Comparison of ENCODE assay signal across 16 mouse cellular contexts in genomic region chr10:126812243-126812755, GRCm38 (mm10).
DNase-seq lines count a peak whose midpoint lies in the region; ATAC-seq lines count a peak whose summit lies in the region.
"Had no signal": no experiment of that assay in that cellular context is flagged by ENCODE, and none has a peak within 500 bp of the region (broad histone marks: within the 10 kb centered on the region; RNA-seq: fewer than 3 reads in every experiment).

No protein-coding gene starts in this region.

- no peak overlapping the region for H3K4me2 ChIP-seq in heart, embryonic 12.5 days
- no peak overlapping the region for H3K4me2 ChIP-seq in kidney, embryonic 16.5 days (replicated peaks; ENCODE audit: low read depth, low read length)
- H3K4me2 ChIP-seq in neural tube, embryonic 14.5 days (ENCODE audit: low read depth, low read length), result no peak overlapping the region
- H3K4me2 ChIP-seq in stomach, embryonic 15.5 days, result no peak overlapping the region
- H3K4me2 ChIP-seq: limb, embryonic 13.5 days had no signal

- H3K4me1 ChIP-seq in heart, embryonic 12.5 days (replicated peaks), result 0 out of 2 replicates have a peak, but pooled peaks cover 6% of the 10 kb centered on the region
- H3K4me1 ChIP-seq in kidney, embryonic 16.5 days (ENCODE audit: insufficient read depth, low read length), result peaks cover 18% of the 10 kb centered on the region; the same call in 1 of the 2 replicates
- no peaks in the 10 kb centered on the region for H3K4me1 ChIP-seq in neural tube, embryonic 14.5 days (ENCODE audit: control insufficient read depth, insufficient read depth, low read length)
- no peaks in the 10 kb centered on the region for H3K4me1 ChIP-seq in stomach, embryonic 15.5 days

- 0 out of 2 replicates have a peak, but pooled peaks cover 3% of the 10 kb centered on the region for H3K9me3 ChIP-seq in heart, embryonic 12.5 days (replicated peaks)
- H3K9me3 ChIP-seq in kidney, embryonic 16.5 days (ENCODE audit: low read length), result no peaks in the 10 kb centered on the region; the same call in 1 of the 2 replicates
- no peaks in the 10 kb centered on the region for H3K9me3 ChIP-seq in neural tube, embryonic 14.5 days (ENCODE audit: control insufficient read depth, low read length)
- no peaks in the 10 kb centered on the region for H3K9me3 ChIP-seq in stomach, embryonic 15.5 days
- H3K9me3 ChIP-seq: limb, embryonic 13.5 days had no signal

- no peaks in the 10 kb centered on the region for H3K27me3 ChIP-seq in heart, embryonic 12.5 days (replicated peaks)
- H3K27me3 ChIP-seq in kidney, embryonic 16.5 days (ENCODE audit: insufficient read depth, low read length), result no peaks in the 10 kb centered on the region
- H3K27me3 ChIP-seq in neural tube, embryonic 14.5 days (ENCODE audit: control insufficient read depth, insufficient read depth, low read length), result no peaks in the 10 kb centered on the region
- no peaks in the 10 kb centered on the region for H3K27me3 ChIP-seq in stomach, embryonic 15.5 days (replicated peaks)
- H3K27me3 ChIP-seq: limb, embryonic 13.5 days had no signal

- no peak overlapping the region for H3K9ac ChIP-seq in heart, embryonic 12.5 days
- no peak overlapping the region for H3K9ac ChIP-seq in kidney, embryonic 16.5 days (replicated peaks; ENCODE audit: low read length)
- H3K9ac ChIP-seq in neural tube, embryonic 14.5 days (replicated peaks; ENCODE audit: low read depth, low read length), result no peak overlapping the region
- no peak overlapping the region for H3K9ac ChIP-seq in stomach, embryonic 15.5 days
- H3K9ac ChIP-seq: limb, embryonic 13.5 days had no signal

- DNase-seq in heart, adult 9 months (ENCODE audit: low spot score in 2 of 2), result peak; percentile 5 to 14
- no peak for DNase-seq in kidney, postnatal 36 days
- no peak for DNase-seq in neural tube, embryonic 10.5 days (ENCODE audit: extremely low spot score, low spot score)
- no peak for DNase-seq in adrenal gland, postnatal 10 days
- DNase-seq: adrenal gland, adult 2 months; B cell, adult 2 months; cerebellum, adult 9-11 months; embryo, embryonic 11 days; kidney, adult 18-20 months; right cerebral cortex, postnatal 14 days had no signal

- H3K36me3 ChIP-seq in heart, embryonic 12.5 days, result no peaks in the 10 kb centered on the region
- H3K36me3 ChIP-seq in kidney, embryonic 16.5 days (ENCODE audit: insufficient read depth, low read length), result no peaks in the 10 kb centered on the region
- H3K36me3 ChIP-seq in neural tube, embryonic 14.5 days (ENCODE audit: control insufficient read depth, insufficient read depth, low read length), result no peaks in the 10 kb centered on the region
- H3K36me3 ChIP-seq in stomach, embryonic 15.5 days, result no peaks in the 10 kb centered on the region
- H3K36me3 ChIP-seq: limb, embryonic 13.5 days had no signal

- 69% methylated on average over 7 of the region's 7 CpGs for WGBS in heart, embryonic 12.5 days
- 60% methylated on average over 7 of the region's 7 CpGs for WGBS in kidney, embryonic 16.5 days
- WGBS in neural tube, embryonic 14.5 days, result 72% methylated on average over 7 of the region's 7 CpGs
- WGBS in stomach, embryonic 15.5 days, result 68% methylated on average over 7 of the region's 7 CpGs

- ATAC-seq in heart, embryonic 12.5 days (ENCODE audit: insufficient number of reproducible peaks, low FRiP score), result no peak
- peak; percentile 50; the same call in 1 of the 2 replicates for ATAC-seq in kidney, embryonic 16.5 days (ENCODE audit: low FRiP score, low TSS enrichment)
- peak; percentile 35; the same call in 1 of the 2 replicates for ATAC-seq in neural tube, embryonic 14.5 days (ENCODE audit: low read depth)
- ATAC-seq in stomach, embryonic 15.5 days (ENCODE audit: insufficient read depth, low FRiP score, low read depth), result peak; percentile 39; the same call in 1 of the 2 replicates

- no peak overlapping the region for H3K27ac ChIP-seq in heart, embryonic 12.5 days (ENCODE audit: poor library complexity, severe bottlenecking)
- no peak overlapping the region for H3K27ac ChIP-seq in kidney, embryonic 16.5 days (ENCODE audit: low read length)
- no peak overlapping the region for H3K27ac ChIP-seq in neural tube, embryonic 14.5 days (ENCODE audit: low read depth, low read length)
- no peak overlapping the region; the same call in 1 of the 2 replicates for H3K27ac ChIP-seq in stomach, embryonic 15.5 days
- H3K27ac ChIP-seq: left cerebral cortex, adult 2 months; limb, embryonic 13.5 days had no signal

- no peak overlapping the region for H3K4me3 ChIP-seq in heart, embryonic 12.5 days
- no peak overlapping the region for H3K4me3 ChIP-seq in kidney, embryonic 16.5 days (ENCODE audit: low read length)
- no peak overlapping the region for H3K4me3 ChIP-seq in neural tube, embryonic 14.5 days (ENCODE audit: low read depth, low read length)
- H3K4me3 ChIP-seq in stomach, embryonic 15.5 days (replicated peaks), result no peak overlapping the region
- H3K4me3 ChIP-seq: left cerebral cortex, adult 2 months; limb, embryonic 13.5 days had no signal

Comparison
In these comparisons a context has a peak if more than half of its experiments do, and no peak if none do; other contexts are left out.
1. DNase-seq: peak in heart, adult 9 months (2 of 2); none in kidney, postnatal 36 days (0 of 2), neural tube, embryonic 10.5 days (single experiment) and adrenal gland, postnatal 10 days (single experiment).